Mouse (Mus musculus) 3T3-L1 (cell line): ENCODE data around the gene Cx3cr1.

Experiments
- DNase-seq: peaks from one replicate; pipeline ENCODE4 v3.0.0-alpha.2; 2015; ENCODE audit warnings: low read depth, low spot score

The Cx3cr1 gene

GRCm38 (mm10) chr9:119975286-119975685, 94.4 kb downstream of the Cx3cr1 start:
- no peak for DNase-seq

GRCm38 (mm10) chr9:119974609-119975008, 95.1 kb downstream of the Cx3cr1 start:
- DNase-seq: no peak

GRCm38 (mm10) chr9:119973869-119974520, 95.7 kb downstream of the Cx3cr1 start:
- DNase-seq: peak; percentile 20

GRCm38 (mm10) chr9:119973281-119973680, 96.4 kb downstream of the Cx3cr1 start:
- DNase-seq: no peak

GRCm38 (mm10) chr9:119972582-119972981, 97.1 kb downstream of the Cx3cr1 start:
- DNase-seq: no peak

- DNase-seq: no peak
Observed at GRCm38 (mm10) chr9:119972166-119972565, 97.5 kb downstream of the Cx3cr1 start.

- DNase-seq: peak; percentile 83
Observed at GRCm38 (mm10) chr9:119970763-119971656, 98.7 kb downstream of the Cx3cr1 start.

GRCm38 (mm10) chr9:119970221-119970620, 99.5 kb downstream of the Cx3cr1 start:
- DNase-seq: peak; percentile 58

- DNase-seq: no peak
Observed at GRCm38 (mm10) chr9:119969811-119970210, 99.9 kb downstream of the Cx3cr1 start.

GRCm38 (mm10) chr9:119966221-119966910, 103.3 kb downstream of the Cx3cr1 start:
- no peak for DNase-seq

- no peak for DNase-seq
Observed at GRCm38 (mm10) chr9:119965186-119965585, 104.5 kb downstream of the Cx3cr1 start.

GRCm38 (mm10) chr9:119964206-119964605, 105.5 kb downstream of the Cx3cr1 start:
- no peak for DNase-seq

GRCm38 (mm10) chr9:119962987-119963667, 106.6 kb downstream of the Cx3cr1 start:
- DNase-seq: peak; percentile 25

GRCm38 (mm10) chr9:119962216-119962615, 107.5 kb downstream of the Cx3cr1 start:
- peak; percentile 14 for DNase-seq

GRCm38 (mm10) chr9:119958835-119959234, 110.8 kb downstream of the Cx3cr1 start:
- no peak for DNase-seq

GRCm38 (mm10) chr9:119951388-119951787, 118.3 kb downstream of the Cx3cr1 start:
- DNase-seq: no peak

- DNase-seq: no peak
Observed at GRCm38 (mm10) chr9:119950434-119950833, 119.2 kb downstream of the Cx3cr1 start.

- no peak for DNase-seq
Observed at GRCm38 (mm10) chr9:119948804-119949203, 120.9 kb downstream of the Cx3cr1 start.

- peak; percentile 15 for DNase-seq
Observed at GRCm38 (mm10) chr9:119945173-119945900, 124.3 kb downstream of the Cx3cr1 start.

GRCm38 (mm10) chr9:119943326-119943725, 126.4 kb downstream of the Cx3cr1 start:
- no peak for DNase-seq

- no peak for DNase-seq
Observed at GRCm38 (mm10) chr9:119941861-119942260, 127.8 kb downstream of the Cx3cr1 start.
